Mouse (Mus musculus) left cerebral cortex, postnatal 36 days (tissue): ENCODE data around the gene Ddah1. TPM values are rescaled to one million over a fixed set of nuclear protein-coding genes. Genes with fewer than 3 reads are reported as not detected.

Experiments
- DNase-seq, 2 experiments: peaks; one replicate each; pipeline ENCODE4 v3.0.0; 2021 to 2022; ENCODE audit warnings: low spot score in 2 of 2, mixed read lengths in 1 of 2
- intact Hi-C: fragments of 180-260 bp; cut with DNase I; formaldehyde crosslinking; loops from one replicate; pipeline ENCODE4 v1.15.1; 2025
- total RNA-seq, 2 experiments: library from RNA; stranded (reverse); gene quantifications; 2 replicates each; pipeline ENCODE4 v1.2.3; 2021

Ddah1 gene
- total RNA-seq, 2 experiments from 2014 or later = 60.0 to 64.4 TPM

GRCm38 (mm10) chr3:145761501-145762170, 3.2 kb downstream of the Ddah1 start:
- intact Hi-C loops = loop anchor here (5.0 kb wide), 1 partner anchor 71 kb away; no protein-coding TSS in a partner anchor
- DNase-seq = no peak

DNA sequence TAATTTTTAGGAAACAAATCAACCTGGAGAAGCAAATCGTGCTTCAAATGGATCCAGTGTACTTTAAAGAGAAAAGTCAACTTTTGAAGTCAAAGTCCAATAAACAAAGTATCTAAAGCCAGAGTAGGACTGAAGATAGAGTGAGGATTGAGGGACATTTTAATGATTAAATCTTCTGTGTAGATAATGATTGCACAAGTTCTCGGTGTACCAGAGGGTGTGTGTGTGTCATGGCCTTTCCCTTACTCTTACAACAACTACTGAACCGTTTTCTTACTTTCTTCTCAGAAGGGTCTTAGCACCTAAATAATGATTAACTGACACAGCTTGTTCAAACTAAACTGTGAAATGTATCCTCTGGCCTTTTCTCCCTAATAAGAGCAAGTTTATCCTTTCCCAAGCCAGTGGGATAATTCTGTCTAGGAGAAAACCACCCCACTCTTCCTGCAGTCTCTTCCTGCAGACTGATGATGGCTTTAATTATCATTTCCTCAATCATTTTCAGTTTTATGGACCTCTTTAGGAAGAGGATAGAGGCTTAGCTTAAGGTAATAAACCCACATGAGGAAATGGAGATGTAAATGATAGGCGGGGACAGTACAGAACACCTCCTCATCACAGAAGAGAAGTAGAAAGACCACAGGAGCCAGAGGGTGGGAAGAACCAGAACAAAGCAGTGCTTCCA, 4.6 kb downstream of the Ddah1 start:
- no peak for DNase-seq
- intact Hi-C loops = loop anchor here (5.0 kb wide), 1 partner anchor 69 kb away; no protein-coding TSS in a partner anchor

DNA sequence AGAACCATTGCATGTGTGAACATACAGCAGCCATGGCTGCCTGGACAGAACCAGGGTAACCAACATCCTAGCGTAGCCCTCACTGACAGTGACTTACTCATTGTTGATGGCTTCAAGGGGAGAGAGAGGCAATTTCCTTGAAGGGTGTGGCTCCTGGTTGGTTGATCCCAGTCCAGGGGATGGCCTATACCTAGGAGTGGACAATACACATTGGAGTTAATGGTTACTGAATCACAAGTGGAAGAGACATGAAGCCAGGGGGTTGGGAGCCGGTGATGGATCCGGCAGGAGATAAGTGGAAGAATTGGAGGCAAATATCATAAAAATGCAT, 5.1 kb downstream of the Ddah1 start:
- intact Hi-C loops = loop anchor here (5.0 kb wide), 1 partner anchor 69 kb away; no protein-coding TSS in a partner anchor
- DNase-seq = no peak

DNA sequence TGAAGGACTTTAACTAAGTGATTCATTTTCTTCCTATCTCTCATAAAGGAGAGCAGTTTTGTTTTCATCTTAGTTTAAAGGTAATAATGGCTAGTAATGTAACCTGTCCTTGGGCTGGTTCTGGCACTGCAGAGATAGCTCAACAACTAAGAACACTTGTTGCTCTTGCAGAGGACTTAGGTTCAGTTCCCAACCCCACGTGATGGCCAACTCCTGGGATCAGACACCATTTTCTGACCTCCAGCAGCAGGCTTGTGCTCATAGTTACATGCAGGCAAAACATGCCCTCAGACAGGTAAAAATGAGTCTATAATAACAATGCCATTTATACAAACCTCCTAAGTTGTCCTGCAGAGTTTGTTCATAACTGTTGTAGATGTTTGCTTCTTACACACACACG, 5.9 kb downstream of the Ddah1 start:
- DNase-seq = no peak
- intact Hi-C loops = loop anchor here (5.0 kb wide), 1 partner anchor 68 kb away; no protein-coding TSS in a partner anchor

- intact Hi-C loops = no loop called here
- no peak for DNase-seq
Measured at GRCm38 (mm10) chr3:145768439-145768838, 10.0 kb downstream of the Ddah1 start.

DNA sequence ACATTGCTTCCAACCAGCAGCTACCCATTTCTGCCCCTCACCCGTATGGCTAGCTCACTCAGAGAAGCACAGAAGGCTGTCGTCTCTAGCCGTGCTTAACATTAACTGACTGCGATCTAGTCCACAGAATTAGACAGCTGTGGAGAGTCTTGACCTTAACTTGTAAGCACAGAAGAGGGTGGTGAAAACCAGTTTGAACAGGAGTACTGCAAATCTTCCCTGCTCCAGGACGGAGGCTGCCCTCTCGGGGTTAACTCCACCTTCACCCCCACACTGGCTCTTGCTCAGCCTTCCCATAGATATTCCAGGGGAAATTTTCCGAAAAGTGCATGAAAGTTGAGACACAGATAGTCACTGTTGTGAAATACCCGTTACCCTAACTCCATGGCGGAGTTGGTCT, 14.9 kb downstream of the Ddah1 start:
- intact Hi-C loops = no loop called here
- no peak for DNase-seq

DNA sequence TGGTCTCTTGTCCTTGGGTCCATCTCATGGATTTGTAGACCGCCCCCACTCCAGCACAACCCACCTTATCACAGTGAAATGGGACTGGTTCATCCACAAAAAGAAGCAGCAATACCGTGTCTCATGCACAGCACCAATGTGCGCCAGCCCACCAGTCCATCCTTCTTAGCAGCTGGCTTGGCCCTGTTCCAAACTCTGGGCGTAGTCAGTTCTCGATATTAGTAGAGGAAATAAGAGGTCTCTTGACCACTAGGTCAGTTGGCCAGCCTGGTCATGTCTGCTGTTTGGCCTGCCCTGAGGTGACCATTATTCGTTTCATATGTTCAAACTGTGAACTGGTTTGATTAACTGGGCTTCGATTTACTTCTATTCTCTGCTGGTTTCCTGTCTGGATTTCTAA, 15.9 kb downstream of the Ddah1 start:
- no peak for DNase-seq
- intact Hi-C loops = no loop called here

DNA sequence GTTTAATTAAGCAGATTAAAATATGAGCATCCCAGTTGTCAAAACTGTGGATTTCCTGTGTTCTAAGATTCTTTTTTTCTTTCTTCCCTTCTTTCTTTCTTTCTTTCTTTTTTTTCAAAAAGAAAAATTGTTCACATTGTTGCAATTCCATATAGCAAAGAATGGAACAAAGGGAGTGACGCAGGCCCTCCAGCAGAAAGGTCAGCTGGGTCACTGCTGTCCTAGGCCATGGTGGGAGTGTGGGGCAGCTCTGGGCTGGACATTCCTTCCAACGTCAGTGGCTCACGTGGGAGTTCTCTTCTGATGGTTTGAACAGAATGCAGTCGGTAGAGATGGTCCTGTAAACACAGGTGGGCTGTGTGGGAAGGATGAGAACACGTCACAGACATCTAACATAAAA, 16.8 kb downstream of the Ddah1 start:
- intact Hi-C loops = no loop called here
- no peak for DNase-seq

DNA sequence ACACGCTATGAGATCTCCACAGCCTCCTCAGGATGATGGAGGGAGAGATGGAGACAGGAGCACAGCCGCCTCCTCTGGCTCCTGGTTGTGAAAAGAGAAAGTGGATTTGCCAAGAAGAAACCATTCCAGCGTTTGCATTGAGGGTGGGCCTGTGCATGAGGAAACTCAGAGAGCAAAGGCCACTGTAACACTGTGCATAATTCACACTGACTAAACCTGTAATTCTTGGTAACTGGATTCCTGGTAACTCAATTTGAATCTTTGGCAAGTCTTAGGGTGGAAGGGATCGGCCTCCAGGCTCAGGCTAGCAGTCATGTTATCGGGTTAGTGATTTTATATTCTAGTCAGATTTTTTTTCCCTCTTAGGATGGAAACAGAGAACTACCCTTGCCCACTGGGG, 17.4 kb downstream of the Ddah1 start:
- intact Hi-C loops = no loop called here
- DNase-seq = no peak

DNA sequence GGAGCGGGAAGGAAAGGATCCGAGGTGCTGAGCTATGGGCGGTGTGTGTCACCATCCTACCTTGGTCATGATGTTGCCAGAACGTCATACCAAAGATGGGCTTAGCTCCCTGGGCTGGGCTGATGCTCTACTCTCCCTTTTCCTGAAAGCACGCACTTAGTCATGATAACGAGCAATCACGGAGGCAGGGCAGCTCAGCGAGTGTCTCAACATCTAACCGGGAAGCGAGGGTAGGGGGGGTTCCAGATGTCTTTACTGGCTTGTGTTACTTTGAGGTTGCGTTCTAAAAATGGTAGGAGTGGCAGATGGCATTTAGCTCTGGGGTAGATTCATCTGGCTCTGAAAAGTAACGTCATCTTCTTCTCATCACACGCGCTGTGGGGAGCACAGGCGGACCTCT, 18.5 kb downstream of the Ddah1 start:
- DNase-seq = peak; percentile 13 to 17
- intact Hi-C loops = no loop called here

DNA sequence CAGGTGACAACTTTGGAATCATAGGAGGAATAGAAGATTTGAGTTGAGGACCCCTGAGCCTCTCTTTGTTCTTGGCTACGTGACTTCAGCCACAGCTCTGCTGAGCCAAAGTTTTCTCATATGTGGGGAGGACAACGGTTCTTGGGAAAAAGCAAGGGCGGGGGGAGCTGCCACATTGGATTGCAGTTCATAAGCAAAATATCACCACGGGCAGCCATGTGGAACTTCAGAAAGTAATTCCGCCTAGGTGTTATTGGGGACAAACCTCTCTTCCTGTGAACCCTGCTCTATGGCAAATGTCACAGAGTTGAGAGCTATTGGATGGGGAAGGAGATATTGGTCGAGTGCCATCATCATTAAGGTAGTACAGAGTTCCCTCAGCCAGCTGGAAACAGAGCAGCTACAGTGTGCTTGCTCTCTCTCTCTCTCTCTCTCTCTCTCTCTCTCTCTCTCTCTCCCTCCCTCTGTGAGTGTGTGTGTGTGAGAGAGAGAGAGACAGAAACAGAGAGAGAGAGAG, 20.0 kb downstream of the Ddah1 start:
- no peak for DNase-seq
- intact Hi-C loops = no loop called here

- intact Hi-C loops = no loop called here
- DNase-seq = no peak
Measured at GRCm38 (mm10) chr3:145779279-145779973, 21.0 kb downstream of the Ddah1 start.

DNA sequence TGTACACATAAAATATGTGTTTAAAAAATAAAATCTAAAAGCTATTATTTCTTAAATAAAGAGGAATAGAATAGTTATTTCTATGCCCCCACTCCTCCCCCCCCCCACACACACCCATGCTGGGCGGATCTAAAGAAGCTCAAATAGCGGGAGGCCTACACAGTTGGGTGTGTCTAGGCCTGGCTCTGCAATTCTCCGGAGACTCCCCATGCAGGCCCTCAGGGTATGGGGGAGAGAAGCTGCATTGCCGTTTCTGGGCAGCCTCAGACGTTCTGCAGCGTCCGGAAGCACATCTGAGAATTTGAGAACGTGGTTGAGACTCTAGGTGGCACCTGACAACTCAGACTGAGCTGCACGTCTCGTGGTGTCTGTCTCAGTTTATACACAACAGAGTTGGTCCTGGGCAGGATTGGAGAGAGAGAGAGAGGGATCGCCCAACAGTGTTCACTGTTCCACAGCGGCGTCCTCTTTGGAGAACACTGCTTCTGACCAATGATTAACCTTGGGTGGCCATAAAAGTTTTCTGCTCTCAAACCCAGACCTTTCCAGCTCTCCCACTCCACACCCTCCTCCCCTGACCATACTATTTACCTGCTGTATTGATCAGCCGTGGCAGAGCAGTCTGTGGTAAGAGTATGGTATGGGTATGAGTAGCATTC, 22.4 kb downstream of the Ddah1 start:
- intact Hi-C loops = no loop called here
- DNase-seq = no peak

DNA sequence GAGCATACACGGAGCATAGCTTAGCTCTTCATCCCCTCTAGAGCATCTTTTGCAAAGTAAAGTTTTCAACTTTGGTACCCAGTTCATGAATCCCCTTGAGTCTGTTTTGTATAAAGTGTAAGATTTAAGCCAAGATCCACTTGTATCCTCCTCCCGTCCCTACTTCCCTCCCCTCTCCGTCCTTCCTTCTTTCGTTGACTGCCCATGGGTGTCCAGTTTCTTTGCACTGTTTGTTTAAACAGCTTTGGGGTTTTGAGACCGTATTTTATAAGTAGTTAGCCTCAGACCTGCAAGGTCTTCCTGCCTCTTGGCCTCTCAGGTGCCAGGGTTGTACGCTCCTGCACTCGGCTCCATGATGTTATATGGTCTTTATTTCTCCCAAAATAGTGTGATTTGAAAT, 26.8 kb downstream of the Ddah1 start:
- intact Hi-C loops = no loop called here

GRCm38 (mm10) chr3:145787303-145787702, 28.8 kb downstream of the Ddah1 start:
- DNase-seq = no peak
- intact Hi-C loops = no loop called here

More for the DNA sequence above, 26.8 kb downstream of the Ddah1 start:
- DNase-seq = no peak

- no peak for DNase-seq
Measured at GRCm38 (mm10) chr3:145789114-145789513, 30.6 kb downstream of the Ddah1 start.

GRCm38 (mm10) chr3:145790233-145790632, 31.8 kb downstream of the Ddah1 start:
- intact Hi-C loops = no loop called here
- DNase-seq = no peak

More at GRCm38 (mm10) chr3:145789114-145789513, 30.6 kb downstream of the Ddah1 start:
- intact Hi-C loops = no loop called here

DNA sequence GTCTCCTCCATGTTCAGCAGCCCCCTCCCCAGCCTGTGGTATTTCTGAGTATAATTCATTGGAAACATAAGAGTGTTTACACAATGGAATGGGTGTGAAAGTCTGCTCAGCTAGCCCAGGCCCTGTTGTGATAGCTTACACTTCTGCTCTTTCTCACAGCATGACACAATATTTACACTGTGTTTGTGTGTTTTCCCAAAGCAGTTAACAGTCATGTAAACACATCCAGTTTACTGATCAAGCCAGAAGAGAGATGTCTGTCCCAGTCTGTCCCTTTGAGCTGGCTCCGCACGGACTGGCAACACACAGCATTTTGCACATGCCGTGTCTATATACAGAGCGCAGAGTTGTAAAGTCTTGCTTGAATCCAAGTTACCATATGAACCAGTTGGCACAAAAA, 32.2 kb downstream of the Ddah1 start:
- DNase-seq = no peak
- intact Hi-C loops = no loop called here

DNA sequence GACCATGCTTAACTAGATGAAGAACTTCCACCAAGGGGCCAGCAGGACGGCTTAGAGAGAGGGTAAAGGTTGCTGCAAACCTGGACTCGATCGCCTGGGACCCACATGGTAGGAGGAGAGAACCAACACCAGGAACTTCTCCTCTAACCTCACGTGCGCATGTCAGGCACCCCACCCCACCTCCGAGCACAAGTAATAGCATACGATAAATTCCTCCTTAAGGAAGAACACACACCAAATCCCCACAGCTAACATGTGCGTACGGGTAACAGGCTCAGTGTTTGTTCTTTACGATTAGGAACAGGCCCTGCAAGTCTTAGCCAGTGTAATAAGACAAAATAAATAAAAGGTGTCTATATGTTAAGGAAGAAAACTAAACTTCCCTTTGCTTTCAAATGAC, 35.9 kb downstream of the Ddah1 start:
- intact Hi-C loops = no loop called here
- no peak for DNase-seq

GRCm38 (mm10) chr3:145795896-145796295, 37.4 kb downstream of the Ddah1 start:
- intact Hi-C loops = no loop called here
- DNase-seq = no peak
